Mouse (Mus musculus) hindbrain, embryonic 13.5 days (tissue): Measurements from ENCODE around the gene Lrfn1. TPM values are rescaled to one million over a fixed set of nuclear protein-coding genes. Genes with fewer than 3 reads are reported as not detected.

Source experiments
- ATAC-seq: fragments of 200-750 bp; cut with Nextera tagmentation; 2 replicates; pipeline ENCODE4 v1.8.0; 2017; ENCODE audit warnings: moderate TSS enrichment; ENCODE audit not compliant: low FRiP score
- H3K27ac ChIP-seq: fragments of 300-500 bp; sonication (generic); 2 replicates; pipeline ENCODE4 v1.5.1; 2015; ENCODE audit warnings: inconsistent platforms, mild to moderate bottlenecking, moderate library complexity
- H3K27me3 ChIP-seq: fragments of 300-500 bp; sonication (generic); 2 replicates; pipeline ENCODE4 v1.6.1; 2015; ENCODE audit warnings: mild to moderate bottlenecking, inconsistent platforms
- H3K36me3 ChIP-seq: fragments of 300-500 bp; sonication (generic); 2 replicates; pipeline ENCODE4 v1.6.1; 2015; ENCODE audit warnings: mild to moderate bottlenecking, inconsistent platforms
- H3K4me1 ChIP-seq: fragments of 300-500 bp; sonication (generic); replicated peaks from 2 replicates; pipeline ENCODE4 v1.6.1; 2015; ENCODE audit warnings: inconsistent platforms
- H3K4me2 ChIP-seq: fragments of 300-500 bp; sonication (generic); 2 replicates; pipeline ENCODE4 v1.6.1; 2015; ENCODE audit warnings: inconsistent platforms, mild to moderate bottlenecking, moderate library complexity
- H3K4me3 ChIP-seq: fragments of 300-500 bp; sonication (generic); 2 replicates; pipeline ENCODE4 v1.5.1; 2015; ENCODE audit warnings: mild to moderate bottlenecking, inconsistent platforms
- H3K9ac ChIP-seq: fragments of 300-500 bp; sonication (generic); 2 replicates; pipeline ENCODE4 v1.6.1; 2015; ENCODE audit warnings: mild to moderate bottlenecking, inconsistent platforms
- H3K9me3 ChIP-seq: fragments of 300-500 bp; sonication (generic); 2 replicates; pipeline ENCODE4 v1.6.1; 2016; ENCODE audit warnings: inconsistent platforms
- WGBS: fragments of 180-500 bp; shearing (Covaris S2); methylation state at CpG from one replicate; pipeline ENCODE4 v1.1.7; 2015; 5-methylcytosine and 5-hydroxymethylcytosine counted together
- polyA plus RNA-seq: library from polyadenylated mRNA; unstranded; fragments of >200 nt; fragmentation: Nextera tagmentation; extraction: Ambion mirVana; gene quantifications from 2 replicates; pipeline ENCODE4 v1.2.1, GENCODE M21; 2015

The Lrfn1 gene
- polyA plus RNA-seq, 1 experiment from 2014 or later = 11.3 TPM

GRCm38 (mm10) chr7:28436932-28437570 is 14.7 kb upstream of the Lrfn1 start, which contains the start of gene Gmfg:
Gene Gmfg (plus strand): TSS chr7:28437447.
- Histone ChIP-seq H3K9ac (peak within 1 kb of the TSS; percentile 68), H3K4me1 (peaks cover 43% of the 10 kb centered on the region), H3K36me3 (peaks cover 9% of the 10 kb centered on the region; the same call in 1 of the 2 replicates), H3K27ac (peak within 1 kb of the TSS; percentile 83), H3K4me2 (peak within 1 kb of the TSS; percentile 61), H3K4me3 (peak within 1 kb of the TSS; percentile 94), H3K27me3 (no peaks in the 10 kb centered on the region), H3K9me3 (no peaks in the 10 kb centered on the region)
- 3% methylated on average over 16 of the region's 16 CpGs for WGBS
- no peak; the same call in 1 of the 2 replicates for ATAC-seq

GRCm38 (mm10) chr7:28437964-28438363 is 13.8 kb upstream of the Lrfn1 start:
- Histone ChIP-seq H3K9me3 (no peaks in the 10 kb centered on the region), H3K9ac (no peak overlapping the region), H3K36me3 (peaks cover 4% of the 10 kb centered on the region; the same call in 1 of the 2 replicates), H3K4me3 (no peak overlapping the region), H3K27me3 (no peaks in the 10 kb centered on the region), H3K4me1 (peaks cover 34% of the 10 kb centered on the region), H3K27ac (no peak overlapping the region), H3K4me2 (no peak overlapping the region)
- no peak for ATAC-seq

- Histone ChIP-seq H3K9me3 (no peaks in the 10 kb centered on the region), H3K9ac (no peak overlapping the region), H3K4me3 (no peak overlapping the region), H3K27ac (no peak overlapping the region), H3K4me1 (peaks cover 26% of the 10 kb centered on the region), H3K36me3 (no peaks in the 10 kb centered on the region), H3K4me2 (no peak overlapping the region), H3K27me3 (no peaks in the 10 kb centered on the region)
- 85% methylated on average over 2 of the region's 2 CpGs for WGBS
- ATAC-seq = no peak
Measured at GRCm38 (mm10) chr7:28438771-28439170, 13.0 kb upstream of the Lrfn1 start.

GRCm38 (mm10) chr7:28440739-28441138 is 11.0 kb upstream of the Lrfn1 start:
- no peak for ATAC-seq

GRCm38 (mm10) chr7:28441776-28442485 is 9.8 kb upstream of the Lrfn1 start:
- Histone ChIP-seq H3K9ac (no peak overlapping the region), H3K27me3 (peaks cover 11% of the 10 kb centered on the region), H3K4me2 (no peak overlapping the region), H3K36me3 (no peaks in the 10 kb centered on the region), H3K9me3 (no peaks in the 10 kb centered on the region), H3K27ac (no peak overlapping the region), H3K4me3 (no peak overlapping the region), H3K4me1 (peaks cover 9% of the 10 kb centered on the region)
- no peak for ATAC-seq
- 92% methylated on average over 14 of the region's 14 CpGs for WGBS

More at GRCm38 (mm10) chr7:28440739-28441138, 11.0 kb upstream of the Lrfn1 start:
- Histone ChIP-seq H3K4me2 (no peak overlapping the region), H3K9me3 (no peaks in the 10 kb centered on the region), H3K9ac (no peak overlapping the region), H3K27ac (no peak overlapping the region), H3K4me3 (no peak overlapping the region), H3K27me3 (peaks cover 7% of the 10 kb centered on the region), H3K36me3 (no peaks in the 10 kb centered on the region), H3K4me1 (peaks cover 7% of the 10 kb centered on the region)
- WGBS = 62% methylated on average over 2 of the region's 2 CpGs

- H3K27ac ChIP-seq = no peak overlapping the region
- H3K4me2 ChIP-seq = no peak overlapping the region
- H3K4me3 ChIP-seq = no peak overlapping the region
- peaks cover 11% of the 10 kb centered on the region for H3K27me3 ChIP-seq
- no peaks in the 10 kb centered on the region for H3K9me3 ChIP-seq
- 57% methylated on average over 4 of the region's 4 CpGs for WGBS
- no peak for ATAC-seq
- H3K4me1 ChIP-seq = peaks cover 7% of the 10 kb centered on the region
- H3K36me3 ChIP-seq = no peaks in the 10 kb centered on the region
- H3K9ac ChIP-seq = no peak overlapping the region
Measured at GRCm38 (mm10) chr7:28442688-28443087, 9.1 kb upstream of the Lrfn1 start.

GRCm38 (mm10) chr7:28444344-28444974 is 7.3 kb upstream of the Lrfn1 start:
- no peak for ATAC-seq
- Histone ChIP-seq H3K27ac (no peak overlapping the region), H3K27me3 (peaks cover 11% of the 10 kb centered on the region), H3K36me3 (no peaks in the 10 kb centered on the region), H3K4me2 (no peak overlapping the region), H3K4me1 (peaks cover 7% of the 10 kb centered on the region), H3K9me3 (no peaks in the 10 kb centered on the region), H3K4me3 (no peak overlapping the region), H3K9ac (no peak overlapping the region)
- 87% methylated on average over 13 of the region's 13 CpGs for WGBS

GRCm38 (mm10) chr7:28446446-28446845 is 5.3 kb upstream of the Lrfn1 start:
- 8% methylated on average over 12 of the region's 12 CpGs for WGBS
- no peak for ATAC-seq
- no peak overlapping the region for H3K27ac ChIP-seq
- peaks cover 7% of the 10 kb centered on the region for H3K4me1 ChIP-seq
- H3K9me3 ChIP-seq = no peaks in the 10 kb centered on the region
- H3K4me3 ChIP-seq = no peak overlapping the region
- no peaks in the 10 kb centered on the region for H3K36me3 ChIP-seq
- no peak overlapping the region for H3K9ac ChIP-seq
- no peak overlapping the region for H3K4me2 ChIP-seq
- H3K27me3 ChIP-seq = peaks cover 11% of the 10 kb centered on the region

GRCm38 (mm10) chr7:28447101-28447830 is 4.5 kb upstream of the Lrfn1 start:
- H3K9me3 ChIP-seq = no peaks in the 10 kb centered on the region
- no peak overlapping the region for H3K4me2 ChIP-seq
- no peak overlapping the region for H3K4me3 ChIP-seq
- H3K9ac ChIP-seq = no peak overlapping the region
- no peak for ATAC-seq
- no peak overlapping the region for H3K27ac ChIP-seq
- WGBS = 15% methylated on average over 12 of the region's 12 CpGs
- H3K36me3 ChIP-seq = no peaks in the 10 kb centered on the region
- peaks cover 11% of the 10 kb centered on the region for H3K27me3 ChIP-seq
- peaks cover 7% of the 10 kb centered on the region for H3K4me1 ChIP-seq

GRCm38 (mm10) chr7:28447865-28448820 is 3.6 kb upstream of the Lrfn1 start:
- peaks cover 11% of the 10 kb centered on the region for H3K27me3 ChIP-seq

GRCm38 (mm10) chr7:28452361-28453005 is 703 bp downstream of the Lrfn1 start:
- Histone ChIP-seq H3K4me3 (peak overlapping the region; percentile 85), H3K4me2 (peak overlapping the region; percentile 72), H3K27ac (peak overlapping the region; percentile 87), H3K9me3 (no peaks in the 10 kb centered on the region), H3K4me1 (peaks cover 13% of the 10 kb centered on the region), H3K9ac (peak overlapping the region; percentile 93), H3K27me3 (no peaks in the 10 kb centered on the region), H3K36me3 (peaks cover 32% of the 10 kb centered on the region)
- 2% methylated on average over 19 of the region's 24 CpGs for WGBS
- peak; percentile 33; the same call in 1 of the 2 replicates for ATAC-seq

More at GRCm38 (mm10) chr7:28447865-28448820, 3.6 kb upstream of the Lrfn1 start:
- no peak overlapping the region for H3K27ac ChIP-seq
- peaks cover 13% of the 10 kb centered on the region for H3K4me1 ChIP-seq
- WGBS = 69% methylated on average over 13 of the region's 13 CpGs
- H3K4me3 ChIP-seq = no peak overlapping the region
- H3K4me2 ChIP-seq = no peak overlapping the region
- H3K36me3 ChIP-seq = no peaks in the 10 kb centered on the region
- H3K9me3 ChIP-seq = no peaks in the 10 kb centered on the region
- ATAC-seq = no peak
- no peak overlapping the region for H3K9ac ChIP-seq
